Mouse (Mus musculus) C2C12 (cell line): ENCODE measurements around the gene Mthfd1l. TPM values are rescaled to one million over a fixed set of nuclear protein-coding genes. Genes with fewer than 3 reads are reported as not detected.

ENCODE experiments used
- H3K27me3 ChIP-seq: one replicate; pipeline ENCODE4 v1.6.1; 2011; ENCODE audit not compliant: control insufficient read depth, insufficient read depth, insufficient read length
- H3K36me3 ChIP-seq: one replicate; pipeline ENCODE4 v1.6.1; 2011; ENCODE audit not compliant: control insufficient read depth, insufficient read depth
- H3K4me3 ChIP-seq: one replicate; pipeline ENCODE4 v1.5.1; 2011; ENCODE audit warnings: mild to moderate bottlenecking, control low read depth; ENCODE audit not compliant: poor library complexity, insufficient read depth, severe bottlenecking
- H3K79me2 ChIP-seq: one replicate; pipeline ENCODE4 v1.6.1; 2011; ENCODE audit not compliant: control insufficient read depth, insufficient read depth
- H3K79me3 ChIP-seq: one replicate; pipeline ENCODE4 v1.6.1; 2011; ENCODE audit warnings: low read depth, control low read depth
- H3ac ChIP-seq: one replicate; pipeline ENCODE3; 2011; ENCODE audit warnings: low read depth; ENCODE audit not compliant: control insufficient read depth, insufficient read length
- CEBPB ChIP-seq: IDR thresholded peaks from one replicate; pipeline ENCODE4 v1.6.1; 2011; ENCODE audit warnings: low read depth, mild to moderate bottlenecking, control low read depth, moderate library complexity
- CTCF ChIP-seq: IDR thresholded peaks from one replicate; pipeline ENCODE4 v1.5.1; 2011; ENCODE audit not compliant: control insufficient read depth, insufficient read depth, insufficient read length
- FOSL1 ChIP-seq: IDR thresholded peaks from one replicate; pipeline ENCODE4 v1.8.0; 2011; ENCODE audit warnings: mild to moderate bottlenecking, low read length; ENCODE audit not compliant: poor library complexity, insufficient read depth, severe bottlenecking
- MAX ChIP-seq: IDR thresholded peaks from one replicate; pipeline ENCODE4 v1.6.1; 2011; ENCODE audit warnings: mild to moderate bottlenecking, control low read depth
- MYOD1 ChIP-seq: IDR thresholded peaks from one replicate; pipeline ENCODE4 v1.6.1; 2011; ENCODE audit warnings: low read depth; ENCODE audit not compliant: control insufficient read depth, insufficient read length
- MYOG ChIP-seq: IDR thresholded peaks from one replicate; pipeline ENCODE4 v1.6.1; 2011; ENCODE audit not compliant: control insufficient read depth, insufficient read length; ENCODE audit errors: extremely low read depth
- USF1 ChIP-seq: IDR thresholded peaks from one replicate; pipeline ENCODE4 v1.6.1; 2011; ENCODE audit warnings: low read depth, mild to moderate bottlenecking, control low read depth, moderate library complexity
- polyA plus RNA-seq: library from polyadenylated mRNA; unstranded; fragments of >200 nt; fragmentation: generic; extraction: Trizol; gene quantifications from one replicate; pipeline ENCODE4 v1.2.1, GENCODE M21; 2012; ENCODE audit warnings: missing spikeins

Gene Mthfd1l
- polyA plus RNA-seq, 1 experiment, result 43.6 TPM

DNA sequence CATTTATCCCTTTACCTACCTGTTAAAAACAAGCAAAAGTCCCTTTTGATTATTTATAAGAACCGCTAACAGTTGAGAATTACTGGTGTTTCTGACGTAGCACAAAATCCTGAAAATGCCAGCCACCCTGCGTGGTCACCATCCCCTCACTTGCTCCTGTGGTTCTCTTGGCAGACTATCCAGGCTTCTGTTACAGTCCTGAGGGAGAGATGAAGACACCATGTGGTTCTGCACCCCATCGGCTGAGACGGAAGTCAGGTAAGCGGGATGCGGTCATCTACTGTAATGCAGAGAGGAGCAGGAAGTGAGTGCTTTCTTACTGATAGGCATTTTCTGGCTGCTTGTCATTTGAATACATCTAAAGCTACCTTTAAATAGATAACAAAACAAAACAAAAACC, 25.6 kb upstream of the Mthfd1l start:
- H3K4me3 ChIP-seq, result no peak overlapping the region
- TF ChIP-seq FOSL1, result no peak
- TF ChIP-seq MYOG, result no peak
- TF ChIP-seq MYOD1, result no peak
- TF ChIP-seq MAX, result no peak
- no peak for TF ChIP-seq CEBPB
- no peak for TF ChIP-seq USF1
- no peak for TF ChIP-seq CTCF
- H3ac ChIP-seq, result no peak overlapping the region
- H3K36me3 ChIP-seq, result no peaks in the 10 kb centered on the region
- H3K79me3 ChIP-seq, result no peaks in the 10 kb centered on the region
- H3K79me2 ChIP-seq, result no peaks in the 10 kb centered on the region
- peaks cover 20% of the 10 kb centered on the region for H3K27me3 ChIP-seq

DNA sequence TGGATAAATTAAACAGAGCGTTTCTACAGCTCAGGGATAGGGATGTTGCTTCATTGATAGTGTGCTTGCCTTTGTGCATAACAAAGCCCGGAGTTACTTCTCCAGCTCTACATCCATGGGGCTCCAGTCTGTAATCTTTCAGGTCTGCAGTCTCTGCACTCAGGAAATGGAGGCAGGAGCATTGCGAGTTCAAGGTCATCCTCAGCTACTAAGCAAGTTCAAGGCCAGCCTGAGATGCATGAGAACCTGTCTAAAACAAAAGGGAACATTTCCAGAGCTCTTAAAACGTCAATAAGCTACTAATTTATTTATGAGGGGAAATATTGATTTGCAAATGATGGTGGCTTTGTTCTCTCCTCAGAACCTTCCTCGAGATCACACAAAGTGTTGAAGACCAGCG, 23.6 kb upstream of the Mthfd1l start:
- TF ChIP-seq USF1, result no peak
- TF ChIP-seq CTCF, result no peak
- TF ChIP-seq FOSL1, result no peak
- TF ChIP-seq MAX, result no peak
- no peak for TF ChIP-seq MYOG
- TF ChIP-seq MYOD1, result no peak
- Histone ChIP-seq H3K79me3 (no peaks in the 10 kb centered on the region), H3ac (no peak overlapping the region), H3K27me3 (peaks cover 20% of the 10 kb centered on the region), H3K36me3 (no peaks in the 10 kb centered on the region), H3K4me3 (no peak overlapping the region), H3K79me2 (no peaks in the 10 kb centered on the region)

- Histone ChIP-seq H3K27me3 (peaks cover 4% of the 10 kb centered on the region), H3K79me3 (no peaks in the 10 kb centered on the region), H3K4me3 (no peak overlapping the region), H3K36me3 (no peaks in the 10 kb centered on the region), H3ac (no peak overlapping the region), H3K79me2 (no peaks in the 10 kb centered on the region)
- TF ChIP-seq MYOD1 (no peak), CTCF (no peak), CEBPB (no peak), MYOG (no peak), USF1 (no peak), FOSL1 (no peak), MAX (no peak)
These were observed 16.4 kb upstream of the Mthfd1l start for GRCm38 (mm10) chr10:3956471-3956870.

GRCm38 (mm10) chr10:3958591-3958990, 14.3 kb upstream of the Mthfd1l start:
- H3K4me3 ChIP-seq, result no peak overlapping the region
- no peaks in the 10 kb centered on the region for H3K36me3 ChIP-seq

GRCm38 (mm10) chr10:3969026-3969425, 3.9 kb upstream of the Mthfd1l start:
- Histone ChIP-seq H3K36me3 (no peaks in the 10 kb centered on the region), H3K27me3 (no peaks in the 10 kb centered on the region), H3ac (no peak overlapping the region), H3K79me3 (peaks cover 1% of the 10 kb centered on the region), H3K79me2 (peaks cover 3% of the 10 kb centered on the region), H3K4me3 (no peak overlapping the region)
- no peak for TF ChIP-seq CEBPB
- TF ChIP-seq MYOD1, result no peak
- TF ChIP-seq MYOG, result no peak
- no peak for TF ChIP-seq FOSL1
- TF ChIP-seq CTCF, result no peak
- TF ChIP-seq USF1, result no peak
- TF ChIP-seq MAX, result no peak

More at GRCm38 (mm10) chr10:3958591-3958990, 14.3 kb upstream of the Mthfd1l start:
- Histone ChIP-seq H3ac (no peak overlapping the region), H3K79me3 (no peaks in the 10 kb centered on the region), H3K27me3 (peaks cover 8% of the 10 kb centered on the region), H3K79me2 (no peaks in the 10 kb centered on the region)
- TF ChIP-seq MAX, result no peak

GRCm38 (mm10) chr10:3972237-3972636, 681 bp upstream of the Mthfd1l start:
- peaks cover 10% of the 10 kb centered on the region for H3K36me3 ChIP-seq
- H3ac ChIP-seq, result no peak overlapping the region
- no peak for TF ChIP-seq CEBPB
- no peak for TF ChIP-seq MAX
- no peak for TF ChIP-seq MYOG
- no peak for TF ChIP-seq USF1
- no peak for TF ChIP-seq CTCF
- TF ChIP-seq MYOD1, result no peak
- no peak for TF ChIP-seq FOSL1
- no peak overlapping the region for H3K4me3 ChIP-seq
- H3K27me3 ChIP-seq, result no peaks in the 10 kb centered on the region
- H3K79me2 ChIP-seq, result peaks cover 34% of the 10 kb centered on the region
- peaks cover 31% of the 10 kb centered on the region for H3K79me3 ChIP-seq
